Mouse (Mus musculus) kidney, postnatal 10 days (tissue): ENCODE data around the gene Hgd.

Source experiments
- DNase-seq: peaks from one replicate; pipeline ENCODE4 v3.0.0; 2021; ENCODE audit warnings: mixed read lengths

The Hgd gene

GRCm38 (mm10) chr16:37676677-37677072 lies 96.7 kb downstream of the Hgd start:
- no peak for DNase-seq

DNA sequence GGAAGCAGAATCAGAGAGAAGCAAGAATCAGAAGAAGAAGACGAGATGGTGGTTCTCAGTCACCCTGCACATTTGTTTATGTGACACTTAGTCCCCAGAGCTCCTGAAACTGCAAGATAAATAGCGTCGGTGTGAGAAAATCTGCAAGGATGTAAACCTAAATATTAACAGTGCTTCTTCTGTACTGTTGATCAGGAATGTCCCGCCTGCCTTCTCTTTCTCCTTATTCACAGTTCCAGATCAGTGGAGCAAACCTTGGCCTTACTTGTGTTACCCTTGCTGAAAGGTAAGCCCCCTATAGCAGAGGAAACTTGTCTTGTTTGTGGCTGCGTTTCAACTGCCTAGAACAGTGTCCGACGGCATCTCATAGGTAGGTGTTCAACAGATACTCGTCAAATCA lies 97.6 kb downstream of the Hgd start:
- DNase-seq: no peak

- DNase-seq: no peak
These were observed 100.3 kb downstream of the Hgd start for GRCm38 (mm10) chr16:37680216-37680615.

- DNase-seq: no peak
These were observed 100.9 kb downstream of the Hgd start for GRCm38 (mm10) chr16:37680831-37681230.
